Mouse (Mus musculus) cerebellum, adult 2 months (tissue): Measurements from ENCODE around the gene Igfbp6.

Source experiments
- CTCF ChIP-seq: fragments of 200-500 bp; IDR thresholded peaks from 2 replicates; pipeline ENCODE4 v1.5.1; 2011; ENCODE audit warnings: low read depth, mild to moderate bottlenecking, control low read depth, low read length, moderate library complexity, borderline replicate concordance; ENCODE audit not compliant: insufficient read depth
- POLR2A ChIP-seq: fragments of 200-500 bp; IDR thresholded peaks from 2 replicates; pipeline ENCODE4 v1.6.1; 2011; ENCODE audit warnings: low read length, control low read depth, borderline replicate concordance; ENCODE audit not compliant: insufficient read depth

GRCm38 (mm10) chr15:102186239-102186638, 42.1 kb downstream of the Igfbp6 start:
- TF ChIP-seq CTCF (no peak), POLR2A (no peak)
